Mouse (Mus musculus): ENCODE measurements around the gene Orai2.

GRCm38 (mm10) chr5:136122165-136122564, 48.3 kb downstream of the Orai2 start:
- TF ChIP-seq CTCF (IDR thresholded peaks at IDR 0.05; ENCODE audit: low read depth): no peak
- TF ChIP-seq EP300 (IDR thresholded peaks at IDR 0.05; ENCODE audit: low read depth): no peak

Measured in heart, postnatal 0 days (tissue).